Mouse (Mus musculus) kidney, embryonic 16.5 days (tissue): Measurements from ENCODE around the gene March1. TPM values are rescaled to one million over a fixed set of nuclear protein-coding genes. Genes with fewer than 3 reads are reported as not detected.
"Not testable (repeated sequence)": the region's sequence is repeated elsewhere in the genome, so short reads cannot be mapped to it uniquely, and the experiment has no call there.

ENCODE experiments used
- ATAC-seq: fragments of 200-750 bp; cut with Nextera tagmentation; 2 replicates; pipeline ENCODE4 v1.8.0; 2017; ENCODE audit warnings: moderate TSS enrichment; ENCODE audit not compliant: low FRiP score, low TSS enrichment
- H3K27ac ChIP-seq: fragments of 300-500 bp; sonication (generic); 2 replicates; pipeline ENCODE4 v1.5.1; 2014; ENCODE audit warnings: low read length
- H3K27me3 ChIP-seq: fragments of 300-500 bp; sonication (generic); 2 replicates; pipeline ENCODE4 v1.6.1; 2014; ENCODE audit warnings: low read length, control low read depth, mixed read lengths; ENCODE audit not compliant: insufficient read depth
- H3K36me3 ChIP-seq: fragments of 300-500 bp; sonication (generic); 2 replicates; pipeline ENCODE4 v1.6.1; 2014; ENCODE audit warnings: low read length, control low read depth, mixed read lengths; ENCODE audit not compliant: insufficient read depth
- H3K4me1 ChIP-seq: fragments of 300-500 bp; sonication (generic); 2 replicates; pipeline ENCODE4 v1.6.1; 2014; ENCODE audit warnings: low read length, control low read depth, mixed read lengths; ENCODE audit not compliant: insufficient read depth
- H3K4me2 ChIP-seq: fragments of 300-500 bp; sonication (generic); replicated peaks from 2 replicates; pipeline ENCODE4 v1.6.1; 2014; ENCODE audit warnings: low read depth, low read length
- H3K4me3 ChIP-seq: fragments of 300-500 bp; sonication (generic); 2 replicates; pipeline ENCODE4 v1.5.1; 2014; ENCODE audit warnings: mild to moderate bottlenecking, low read length
- H3K9ac ChIP-seq: fragments of 300-500 bp; sonication (generic); replicated peaks from 2 replicates; pipeline ENCODE4 v1.6.1; 2014; ENCODE audit warnings: low read length
- H3K9me3 ChIP-seq: fragments of 300-500 bp; sonication (generic); 2 replicates; pipeline ENCODE4 v1.6.1; 2016; ENCODE audit warnings: low read length, control low read depth
- WGBS: fragments of 180-500 bp; shearing (Covaris S2); extraction: QIAGEN DNeasy Blood & Tissue Kit; methylation state at CpG from one replicate; pipeline ENCODE4 v1.1.7; 2014; 5-methylcytosine and 5-hydroxymethylcytosine counted together
- polyA plus RNA-seq: library from polyadenylated mRNA; unstranded; fragments of >200 nt; fragmentation: Nextera tagmentation; extraction: Ambion mirVana; gene quantifications from 2 replicates; pipeline ENCODE4 v1.2.1, GENCODE M21; 2015

Gene March1
- polyA plus RNA-seq, 1 experiment from 2014 or later = 0.26 TPM

GRCm38 (mm10) chr8:66400050-66400449 is 782.4 kb downstream of the March1 start:
- no peak overlapping the region for H3K4me3 ChIP-seq
- H3K4me1 ChIP-seq = no peaks in the 10 kb centered on the region
- no peak for ATAC-seq
- no peak overlapping the region for H3K4me2 ChIP-seq
- no peaks in the 10 kb centered on the region for H3K27me3 ChIP-seq
- H3K27ac ChIP-seq = no peak overlapping the region
- no peaks in the 10 kb centered on the region for H3K36me3 ChIP-seq
- 91% methylated on average over 1 of the region's 1 CpGs for WGBS
- H3K9ac ChIP-seq = no peak overlapping the region
- H3K9me3 ChIP-seq = no peaks in the 10 kb centered on the region

GRCm38 (mm10) chr8:66404711-66405414 is 787.2 kb downstream of the March1 start:
- Histone ChIP-seq H3K9ac (no peak overlapping the region), H3K27ac (no peak overlapping the region), H3K36me3 (no peaks in the 10 kb centered on the region), H3K4me3 (no peak overlapping the region), H3K4me1 (no peaks in the 10 kb centered on the region), H3K27me3 (no peaks in the 10 kb centered on the region), H3K4me2 (no peak overlapping the region), H3K9me3 (no peaks in the 10 kb centered on the region)
- ATAC-seq = no peak
- 79% methylated on average over 2 of the region's 2 CpGs for WGBS

- not testable (repeated sequence) for H3K9me3 ChIP-seq, ATAC-seq, H3K9ac ChIP-seq, H3K4me3 ChIP-seq, H3K27ac ChIP-seq, H3K4me1 ChIP-seq, H3K36me3 ChIP-seq, H3K4me2 ChIP-seq, H3K27me3 ChIP-seq
- WGBS = 58% methylated on average over 4 of the region's 4 CpGs
Measured at GRCm38 (mm10) chr8:66405796-66406195, 788.1 kb downstream of the March1 start.

GRCm38 (mm10) chr8:66406596-66407361 is 789.1 kb downstream of the March1 start:
- Histone ChIP-seq H3K27ac (no peak overlapping the region), H3K4me1 (no peaks in the 10 kb centered on the region), H3K27me3 (no peaks in the 10 kb centered on the region), H3K4me2 (no peak overlapping the region), H3K9me3 (no peaks in the 10 kb centered on the region), H3K4me3 (no peak overlapping the region), H3K36me3 (no peaks in the 10 kb centered on the region), H3K9ac (no peak overlapping the region)
- ATAC-seq = no peak
- 84% methylated on average over 6 of the region's 6 CpGs for WGBS

DNA sequence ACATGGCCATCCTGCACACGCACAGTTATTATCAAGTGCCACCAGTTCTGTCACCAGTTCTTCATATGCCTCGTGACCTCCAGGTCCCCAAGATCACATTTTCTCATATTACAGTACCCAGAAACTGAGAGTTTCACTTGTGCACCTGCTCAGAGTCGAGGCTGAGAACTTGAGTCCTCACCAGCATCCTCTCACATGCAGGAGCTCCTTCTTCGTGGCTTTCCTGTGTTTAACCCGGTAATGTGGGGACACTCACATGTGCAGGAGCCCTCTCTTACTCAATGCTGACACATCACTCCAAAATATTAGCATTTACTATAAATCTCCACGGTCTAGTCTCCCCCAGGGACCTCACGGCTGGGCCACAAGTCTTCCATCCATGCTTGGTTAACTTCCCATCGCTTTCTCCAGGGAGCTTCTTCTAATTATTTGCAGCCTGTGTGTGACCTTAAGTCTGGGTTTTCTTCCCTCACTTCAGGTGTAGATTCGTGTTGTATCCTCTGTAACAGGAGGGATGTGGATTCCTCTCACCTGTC is 792.4 kb downstream of the March1 start:
- ATAC-seq = peak; percentile 51; the same call in 1 of the 2 replicates
- H3K4me1 ChIP-seq = no peaks in the 10 kb centered on the region
- no peak overlapping the region for H3K27ac ChIP-seq
- H3K27me3 ChIP-seq = no peaks in the 10 kb centered on the region
- 70% methylated on average over 9 of the region's 9 CpGs for WGBS
- H3K36me3 ChIP-seq = no peaks in the 10 kb centered on the region
- H3K9me3 ChIP-seq = no peaks in the 10 kb centered on the region
- no peak overlapping the region for H3K4me3 ChIP-seq
- H3K4me2 ChIP-seq = no peak overlapping the region
- no peak overlapping the region for H3K9ac ChIP-seq

- no peak overlapping the region for H3K4me2 ChIP-seq
- WGBS = 62% methylated on average over 2 of the region's 2 CpGs
- no peaks in the 10 kb centered on the region for H3K27me3 ChIP-seq
- no peaks in the 10 kb centered on the region for H3K9me3 ChIP-seq
- H3K36me3 ChIP-seq = no peaks in the 10 kb centered on the region
- no peak overlapping the region for H3K27ac ChIP-seq
- H3K4me1 ChIP-seq = no peaks in the 10 kb centered on the region
- H3K9ac ChIP-seq = no peak overlapping the region
- H3K4me3 ChIP-seq = no peak overlapping the region
- ATAC-seq = no peak
Measured at GRCm38 (mm10) chr8:66413101-66413500, 795.4 kb downstream of the March1 start.

DNA sequence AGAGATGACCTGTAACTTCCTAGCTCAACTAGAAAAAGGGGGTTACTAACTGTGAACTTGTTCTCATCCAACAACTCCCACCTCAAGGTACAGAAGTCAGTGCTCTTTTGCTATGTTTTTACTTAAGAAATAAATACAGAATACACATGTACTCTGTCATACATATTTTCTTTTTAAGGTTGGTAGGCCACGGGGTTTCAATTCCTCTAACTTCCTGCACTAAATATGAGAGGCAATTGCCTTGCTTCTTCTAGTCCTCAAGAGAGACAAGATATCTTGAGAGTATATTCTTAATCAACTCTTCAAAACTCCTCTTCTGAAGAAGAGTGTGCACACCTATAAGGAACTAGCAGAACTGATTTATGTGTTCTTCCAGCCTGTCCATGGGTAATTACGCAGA is 797.5 kb downstream of the March1 start:
- no peaks in the 10 kb centered on the region for H3K36me3 ChIP-seq

DNA sequence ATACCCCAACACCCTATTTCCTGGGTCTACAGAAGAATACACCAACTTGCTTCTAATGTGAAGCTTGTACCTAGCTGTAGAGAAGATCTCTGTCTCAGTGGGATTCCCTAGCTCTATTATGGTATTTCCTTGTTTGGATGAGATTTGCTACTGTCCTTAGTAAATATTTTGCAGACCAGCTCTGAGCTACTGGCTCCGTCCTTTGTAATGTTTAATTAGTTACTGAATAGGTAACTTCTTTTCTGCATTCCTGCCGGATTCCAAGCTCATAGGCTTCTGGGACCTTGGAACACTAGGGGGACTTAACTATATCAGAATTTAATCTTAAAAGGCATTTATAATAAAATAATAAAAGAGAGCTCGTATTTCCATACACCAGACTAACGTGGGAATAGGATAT is 799.9 kb downstream of the March1 start:
- H3K4me3 ChIP-seq, ATAC-seq, H3K9me3 ChIP-seq, H3K4me2 ChIP-seq, H3K27ac ChIP-seq, H3K27me3 ChIP-seq, H3K36me3 ChIP-seq, H3K9ac ChIP-seq, H3K4me1 ChIP-seq: not testable (repeated sequence)
- 74% methylated on average over 4 of the region's 4 CpGs for WGBS

More for the DNA sequence above, 797.5 kb downstream of the March1 start:
- H3K4me3 ChIP-seq = no peak overlapping the region
- no peaks in the 10 kb centered on the region for H3K4me1 ChIP-seq
- no peak overlapping the region for H3K27ac ChIP-seq
- no peak overlapping the region for H3K4me2 ChIP-seq
- ATAC-seq = no peak
- H3K9me3 ChIP-seq = no peaks in the 10 kb centered on the region
- H3K9ac ChIP-seq = no peak overlapping the region
- 85% methylated on average over 2 of the region's 2 CpGs for WGBS
- H3K27me3 ChIP-seq = no peaks in the 10 kb centered on the region

- H3K27ac ChIP-seq = no peak overlapping the region
- ATAC-seq = no peak
- H3K27me3 ChIP-seq = no peaks in the 10 kb centered on the region
- H3K4me2 ChIP-seq = no peak overlapping the region
- no peaks in the 10 kb centered on the region for H3K4me1 ChIP-seq
- no peak overlapping the region for H3K4me3 ChIP-seq
- WGBS = 73% methylated on average over 2 of the region's 2 CpGs
- H3K9ac ChIP-seq = no peak overlapping the region
- no peaks in the 10 kb centered on the region for H3K9me3 ChIP-seq
- no peaks in the 10 kb centered on the region for H3K36me3 ChIP-seq
Measured at GRCm38 (mm10) chr8:66430639-66431038, 812.9 kb downstream of the March1 start.

GRCm38 (mm10) chr8:66433577-66433976 is 815.9 kb downstream of the March1 start:
- no peaks in the 10 kb centered on the region for H3K9me3 ChIP-seq

More at GRCm38 (mm10) chr8:66433577-66433976, 815.9 kb downstream of the March1 start:
- Histone ChIP-seq H3K27ac (no peak overlapping the region), H3K4me1 (no peaks in the 10 kb centered on the region), H3K4me3 (no peak overlapping the region), H3K27me3 (no peaks in the 10 kb centered on the region), H3K4me2 (no peak overlapping the region), H3K9ac (no peak overlapping the region), H3K36me3 (no peaks in the 10 kb centered on the region)
- ATAC-seq = peak; percentile 67; the same call in 1 of the 2 replicates
